Mouse (Mus musculus) NIH3T3 (cell line): Measurements from ENCODE around the gene Ttc12.

ENCODE experiments used
- DNase-seq: peaks from one replicate; pipeline ENCODE4 v3.0.0-alpha.2; 2012; ENCODE audit warnings: low read depth

Ttc12 gene

DNA sequence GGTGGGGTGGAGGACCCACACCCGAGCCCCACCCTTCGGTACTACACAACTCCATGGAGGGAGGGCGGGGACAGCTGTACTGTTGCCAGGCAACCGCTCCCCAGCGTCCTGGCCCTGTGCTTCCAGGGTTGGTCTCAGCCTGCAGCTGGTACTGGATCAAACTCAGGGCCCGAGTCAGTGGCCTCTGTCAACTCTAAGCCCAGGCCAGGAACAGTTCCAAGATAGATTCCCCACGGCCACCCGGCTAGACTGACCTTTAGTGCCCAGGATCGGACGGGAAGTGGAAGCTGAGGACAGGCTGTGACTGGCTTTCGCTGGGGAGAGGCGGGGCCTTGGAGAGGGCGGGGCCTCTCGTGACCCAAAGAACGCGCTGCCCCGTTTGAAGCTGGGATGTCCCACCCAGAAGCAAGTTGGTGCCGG is at the start of gene Ttc12:
Gene Ttc12 (minus strand): TSS at position 334 of the 420 bp plus-strand sequence.
- DNase-seq = peak; percentile 83

DNA sequence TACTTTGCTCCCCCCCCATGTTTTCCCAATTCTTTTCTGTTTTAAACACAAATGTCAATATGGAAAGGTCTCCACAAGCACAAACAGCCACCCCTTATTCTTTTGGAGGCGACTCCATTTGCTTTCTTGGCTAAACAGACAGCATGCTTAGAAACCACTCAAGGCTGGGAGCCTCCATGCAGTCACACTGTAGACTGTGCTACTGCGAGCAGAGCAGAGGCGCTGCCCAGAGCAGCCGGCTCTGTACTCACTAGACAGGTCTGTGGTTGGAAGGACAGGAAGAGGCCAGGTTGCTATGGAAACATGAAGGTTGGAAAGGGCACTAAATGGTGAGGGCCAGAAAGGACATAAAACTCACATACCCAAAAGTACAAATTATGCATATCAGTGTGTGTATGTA is 48.9 kb upstream of the Ttc12 start:
- DNase-seq = no peak

DNA sequence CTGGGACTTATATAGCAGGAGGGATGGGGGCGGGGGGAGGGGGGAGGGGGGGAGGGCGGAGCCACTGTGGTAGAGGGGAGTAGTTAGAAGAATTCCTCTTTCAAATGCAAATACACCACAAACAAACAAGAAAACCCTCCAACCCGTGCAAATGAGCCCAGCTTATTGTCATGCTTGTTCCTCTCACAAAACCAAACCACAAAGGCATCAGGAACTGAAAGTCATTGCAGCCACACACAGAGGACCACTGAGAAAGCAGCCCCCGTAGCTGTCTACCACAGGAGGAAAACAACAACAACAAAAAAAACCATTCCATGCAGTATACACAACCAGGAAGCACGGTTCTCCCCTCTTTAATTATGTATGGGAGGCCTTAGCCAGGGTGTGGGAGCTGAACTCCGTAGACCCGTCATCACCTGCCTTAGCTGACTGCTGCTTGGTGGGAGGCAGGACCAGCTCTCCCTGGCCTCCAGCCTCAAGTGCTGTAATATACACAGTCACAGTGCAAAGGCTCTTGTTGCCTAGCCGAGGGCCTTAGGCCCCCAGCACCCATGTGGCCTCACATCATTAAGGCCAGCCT is 48.0 kb upstream of the Ttc12 start:
- peak; percentile 25 for DNase-seq

DNA sequence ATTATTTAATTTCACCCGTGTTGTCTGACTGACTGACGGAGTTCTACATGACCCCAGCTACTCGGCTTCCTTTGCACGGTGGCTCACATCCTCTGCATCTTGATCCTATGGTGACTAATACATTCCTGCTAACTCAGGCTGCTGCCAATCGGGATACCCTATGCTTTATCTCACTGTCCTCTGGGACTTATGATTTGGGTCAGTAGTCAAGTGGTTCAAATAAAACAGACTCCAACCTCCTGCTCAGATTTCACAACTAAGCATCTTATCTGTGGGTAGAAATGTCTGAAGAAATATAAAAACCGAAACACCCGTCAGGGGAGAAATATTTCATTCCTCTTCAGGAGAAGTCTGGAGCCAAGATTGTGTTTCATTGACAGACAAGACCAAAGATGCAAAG is 47.4 kb upstream of the Ttc12 start:
- peak; percentile 79 for DNase-seq

DNA sequence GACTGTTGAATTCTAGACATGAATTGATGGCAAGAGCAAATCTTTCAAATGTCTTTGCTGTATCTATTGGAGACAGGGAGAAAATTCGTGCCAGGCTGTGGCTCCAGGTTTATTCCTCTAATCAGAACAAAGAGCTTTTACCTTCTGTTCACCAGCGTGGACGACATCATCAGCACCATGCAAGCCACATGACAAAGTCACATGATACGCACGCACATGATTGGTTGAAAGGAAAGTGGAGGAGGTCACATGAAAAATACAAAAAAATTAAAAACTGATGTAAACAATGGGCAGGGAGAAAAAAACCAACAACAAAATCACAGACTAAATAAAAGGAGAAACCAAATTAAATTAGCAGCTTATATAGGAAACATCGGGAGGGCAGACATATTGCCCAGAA is 45.8 kb upstream of the Ttc12 start:
- no peak for DNase-seq

DNA sequence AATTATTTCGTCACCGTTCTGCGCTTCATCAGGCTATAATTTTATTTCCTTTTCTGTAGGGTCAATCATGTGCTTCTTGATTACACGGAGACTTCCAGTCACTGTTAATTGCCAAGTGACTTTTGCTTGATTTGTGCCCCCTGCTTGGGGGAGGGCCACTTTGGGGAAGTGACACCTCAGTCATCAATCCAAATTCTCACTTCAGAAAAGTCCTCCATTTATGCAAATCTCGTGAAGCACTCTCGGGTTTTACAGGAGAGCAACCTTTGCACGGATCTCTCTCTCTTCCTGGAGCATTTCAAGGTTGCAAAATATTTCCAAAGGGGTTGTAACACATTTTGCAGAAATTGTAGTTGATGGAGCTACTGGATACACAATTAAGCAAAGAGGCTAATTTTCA is 45.2 kb upstream of the Ttc12 start:
- no peak for DNase-seq

DNA sequence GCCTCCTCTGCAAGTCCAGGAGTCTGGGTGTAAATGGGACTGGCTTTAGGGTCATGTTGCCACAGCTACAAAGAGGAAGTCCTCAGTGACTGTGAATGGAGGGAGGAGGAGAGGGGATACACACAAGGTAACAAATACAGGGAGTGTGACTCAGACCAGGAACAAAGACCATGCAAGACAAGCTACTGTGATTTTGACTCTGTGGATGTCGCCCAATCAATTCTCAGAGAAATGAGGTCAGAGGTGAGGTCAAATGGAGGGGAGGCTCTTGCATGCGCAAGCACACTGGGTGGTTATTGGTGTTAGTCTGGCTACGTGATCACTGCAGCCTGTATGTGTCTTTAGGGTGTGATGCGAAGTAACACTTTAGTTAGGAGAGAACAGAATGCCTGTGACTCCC is 44.7 kb upstream of the Ttc12 start:
- no peak for DNase-seq

DNA sequence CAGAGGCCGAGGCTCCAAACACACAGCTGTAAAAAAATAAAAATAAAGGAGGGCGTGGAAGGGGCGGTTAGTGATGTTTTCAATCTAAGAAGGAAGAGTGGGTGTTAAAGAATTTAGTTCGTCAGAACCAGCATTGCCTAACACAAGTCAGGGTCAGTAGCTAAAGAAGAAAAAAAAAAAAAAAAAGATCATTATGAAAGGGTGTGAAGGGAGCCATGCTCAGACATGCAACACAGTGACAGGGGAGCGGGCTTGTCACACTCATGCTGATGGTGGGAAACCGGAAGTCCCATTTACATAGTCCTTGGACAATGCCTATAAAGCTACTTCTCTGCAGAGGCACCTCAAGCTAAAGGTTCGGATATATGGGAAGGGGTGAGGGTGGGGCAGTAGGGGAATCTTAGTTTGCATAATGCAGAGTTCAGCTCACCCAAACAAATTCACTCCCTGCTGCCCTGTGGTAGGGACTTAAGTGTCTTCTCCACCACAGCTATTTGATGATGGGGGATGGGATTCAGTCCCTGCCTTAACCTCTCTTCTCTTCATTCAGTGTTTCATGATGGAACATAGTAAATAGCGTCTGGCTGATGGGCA is 43.4 kb upstream of the Ttc12 start:
- DNase-seq = no peak

DNA sequence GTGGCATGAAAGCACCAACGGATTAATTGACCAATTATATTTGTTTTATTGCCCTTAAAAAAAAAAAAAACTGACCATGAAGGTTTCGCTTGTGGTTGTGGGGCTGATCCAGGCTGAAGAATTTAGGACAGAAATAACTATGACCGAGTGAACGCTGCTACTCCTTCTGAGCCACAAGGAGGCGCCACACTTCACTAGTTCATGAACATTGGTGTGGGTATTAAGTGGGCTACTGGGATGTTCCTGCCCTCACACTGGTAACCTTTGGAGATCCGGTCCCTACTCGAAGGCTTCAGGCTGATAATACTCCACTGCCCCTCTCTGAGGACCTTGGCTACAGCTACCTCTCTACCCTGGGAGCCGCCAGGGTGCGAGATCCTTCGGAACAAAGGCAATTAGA is 42.9 kb upstream of the Ttc12 start:
- DNase-seq = peak; percentile 52

DNA sequence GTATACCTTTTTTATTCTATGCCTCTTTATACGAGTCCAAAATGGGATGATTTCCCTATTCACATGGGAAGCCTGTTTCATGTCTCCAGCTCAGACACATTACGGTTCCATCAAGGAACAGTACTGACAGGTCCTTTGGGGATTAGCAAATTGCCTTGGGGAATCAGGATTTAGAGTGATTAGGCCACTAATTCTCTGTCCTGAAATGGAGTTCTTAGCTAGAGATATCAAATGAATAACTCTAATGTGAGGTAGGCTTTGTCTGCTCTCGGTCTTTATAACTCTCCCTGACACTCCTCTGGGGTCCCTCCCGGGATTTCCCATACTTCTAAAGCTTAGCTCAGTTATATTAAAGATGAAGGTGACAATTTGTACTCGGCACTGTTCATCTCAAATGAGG is 42.0 kb upstream of the Ttc12 start:
- DNase-seq = no peak

DNA sequence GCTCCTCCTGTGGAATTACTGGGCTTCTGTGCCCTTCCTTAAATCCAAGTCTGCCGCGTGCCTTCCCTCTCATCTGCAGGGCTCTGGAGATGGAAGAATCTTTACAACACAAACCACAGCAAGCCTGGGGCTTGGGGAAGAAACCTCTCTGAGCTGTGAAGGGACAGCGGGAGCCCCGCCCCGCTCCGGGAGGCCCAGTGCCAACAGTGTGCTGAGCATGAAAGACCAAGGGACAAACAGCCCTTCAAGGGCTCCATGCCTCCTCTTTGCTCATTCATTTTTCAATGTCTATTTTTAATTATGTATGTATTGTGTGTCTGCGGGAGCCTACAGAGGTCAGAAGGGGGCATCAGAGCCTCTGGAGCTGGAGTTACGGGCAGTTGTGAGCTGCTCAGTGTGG is 41.3 kb upstream of the Ttc12 start:
- no peak for DNase-seq

DNA sequence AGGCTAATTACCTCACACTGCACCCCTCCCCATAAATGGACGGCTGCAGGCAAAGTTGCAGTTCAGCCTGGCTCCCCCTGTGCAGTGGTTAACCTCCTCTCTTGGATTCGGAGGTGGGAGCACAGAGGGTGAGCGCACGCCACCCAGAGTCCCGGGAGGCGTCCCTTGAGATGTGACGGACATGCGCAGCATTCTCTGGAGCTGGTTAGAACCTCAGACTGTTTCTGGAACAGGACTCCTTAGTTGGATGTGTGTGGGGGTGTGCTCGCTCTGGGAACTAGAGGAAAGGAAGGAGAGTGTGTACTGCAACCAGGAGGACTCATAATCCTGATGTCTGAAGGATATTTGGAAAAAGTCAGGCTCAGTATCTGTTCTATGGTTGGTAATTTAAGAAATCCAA is 38.7 kb upstream of the Ttc12 start:
- no peak for DNase-seq

DNA sequence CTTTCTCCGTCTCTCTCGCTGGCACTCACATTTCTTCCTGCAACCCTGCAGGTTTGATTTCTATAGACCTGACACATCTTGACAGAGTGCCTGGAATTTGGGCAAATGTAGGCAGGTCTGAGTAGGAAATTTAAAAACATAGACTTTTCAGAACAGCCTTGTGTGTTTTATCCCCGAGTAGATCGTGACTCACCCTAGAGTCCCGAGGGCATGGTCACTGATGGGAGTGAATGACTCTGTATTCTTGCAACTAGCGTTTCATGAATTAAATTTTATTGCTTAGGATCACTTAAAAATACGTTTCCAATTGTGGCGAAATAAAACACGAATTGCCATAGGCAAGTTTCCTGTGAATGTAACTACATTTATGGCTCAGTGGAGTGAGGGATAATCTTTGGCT is 37.9 kb upstream of the Ttc12 start:
- DNase-seq = peak; percentile 63

DNA sequence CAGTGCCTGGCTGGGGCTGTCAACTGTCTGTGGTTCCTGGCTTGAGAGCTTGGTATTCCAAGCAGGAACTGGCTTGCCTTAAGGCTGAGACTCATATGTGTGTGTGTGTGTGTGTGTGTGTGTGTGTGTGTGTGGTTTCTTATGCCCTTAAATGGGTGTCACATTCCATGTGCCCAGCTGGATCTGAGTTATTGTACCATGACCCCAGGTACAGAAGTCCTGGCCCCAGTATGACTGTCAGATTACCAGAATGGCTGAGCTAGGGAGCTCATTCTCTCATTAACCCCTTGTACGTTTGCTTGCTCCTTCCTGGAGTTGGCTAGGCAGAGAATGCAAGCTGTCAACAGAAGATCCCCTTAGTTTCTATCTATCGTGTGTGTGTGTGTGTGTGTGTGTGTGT is 28.3 kb upstream of the Ttc12 start:
- no peak for DNase-seq

DNA sequence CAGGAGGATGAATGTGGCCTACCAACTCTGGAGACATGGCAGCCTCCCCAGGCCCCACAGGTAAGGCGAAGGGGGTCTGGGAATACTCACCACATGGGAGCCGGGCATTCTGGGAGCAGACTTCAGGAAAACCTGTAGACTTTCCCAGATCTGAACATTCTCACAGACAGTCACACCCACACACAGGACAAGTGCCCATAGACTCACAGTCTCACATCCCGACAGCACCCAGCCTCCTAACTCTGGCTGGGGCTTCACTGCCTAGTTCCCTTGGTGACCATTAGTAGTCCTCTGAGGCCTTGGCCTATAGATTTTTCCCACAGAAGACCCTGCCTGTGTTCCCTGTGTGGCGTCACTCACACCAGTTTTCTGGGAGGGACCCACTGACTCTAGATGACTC is 24.6 kb upstream of the Ttc12 start:
- DNase-seq = no peak

DNA sequence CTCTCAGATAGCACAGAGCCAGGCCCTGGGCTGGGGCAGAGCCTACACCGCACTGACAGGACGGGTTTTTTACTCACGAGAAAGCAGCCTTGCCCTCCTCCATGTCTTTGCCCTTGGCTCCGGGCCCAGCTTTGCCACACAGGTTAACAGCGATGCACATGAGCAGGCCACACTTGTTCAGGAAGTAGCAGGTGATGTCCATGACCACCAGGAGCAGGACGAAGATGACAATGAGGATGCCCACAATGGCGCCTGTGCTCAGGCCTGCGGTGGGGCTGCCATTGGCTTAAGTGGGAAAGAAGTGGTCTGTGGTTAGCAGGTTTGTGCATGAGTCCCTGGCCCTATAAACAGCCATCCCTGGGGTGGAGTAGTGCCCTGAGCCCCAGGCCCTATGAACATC is 23.6 kb upstream of the Ttc12 start:
- DNase-seq = no peak

DNA sequence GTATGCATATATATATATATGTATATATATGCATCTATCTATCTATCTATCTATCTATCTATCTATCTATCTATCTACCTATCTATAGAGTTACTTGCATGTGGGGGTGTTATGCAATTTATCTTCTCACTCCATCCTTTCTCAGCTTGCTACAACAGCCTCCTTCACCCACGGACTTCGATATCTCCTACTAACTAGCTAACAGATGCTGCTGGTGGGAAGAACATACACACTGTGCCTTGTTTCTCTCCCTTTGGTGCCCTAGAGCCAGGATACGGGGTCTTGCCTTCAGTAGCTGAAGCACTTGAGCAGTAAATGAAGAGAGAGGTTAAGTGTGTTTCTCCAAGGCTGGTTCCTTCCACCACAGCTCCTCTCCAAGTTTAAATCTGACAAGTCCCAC is 23.1 kb upstream of the Ttc12 start:
- no peak for DNase-seq

DNA sequence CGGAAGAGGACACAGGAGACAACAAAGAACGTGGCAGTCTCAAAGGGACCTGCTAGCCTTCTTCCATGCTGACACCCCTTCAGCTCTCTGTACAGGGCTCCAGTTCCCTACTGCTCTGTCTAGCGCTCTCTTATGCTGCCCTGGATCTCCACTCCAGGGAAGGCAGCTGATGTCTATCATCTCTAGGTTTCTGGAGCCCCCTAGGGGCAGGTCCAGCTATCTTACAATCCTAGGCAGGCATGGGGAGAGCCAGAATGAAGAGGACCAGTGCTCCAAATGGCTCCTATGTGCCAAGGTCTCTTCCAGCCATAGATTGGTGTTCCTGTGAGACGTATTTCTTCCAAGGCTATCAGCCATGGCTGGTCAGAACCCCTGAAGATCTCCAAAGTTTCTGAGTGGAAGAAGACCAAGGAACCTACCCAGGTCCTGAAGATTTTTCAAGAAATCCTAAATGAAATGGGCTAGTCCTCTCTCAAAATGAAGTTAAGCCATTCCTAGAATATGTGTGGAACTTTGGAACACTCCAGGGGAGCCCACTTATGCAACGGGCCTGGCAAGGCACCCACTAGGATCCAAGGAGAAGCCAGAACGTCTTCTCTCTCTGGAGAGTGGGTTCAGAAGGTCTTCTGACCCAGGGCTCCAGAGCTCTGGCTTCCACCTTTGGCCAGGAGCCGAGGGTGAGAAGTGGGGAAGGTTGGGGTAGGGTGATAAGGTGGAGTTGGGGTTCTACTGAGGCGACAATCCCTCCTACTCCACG is 22.0 kb upstream of the Ttc12 start:
- DNase-seq = peak; percentile 11

DNA sequence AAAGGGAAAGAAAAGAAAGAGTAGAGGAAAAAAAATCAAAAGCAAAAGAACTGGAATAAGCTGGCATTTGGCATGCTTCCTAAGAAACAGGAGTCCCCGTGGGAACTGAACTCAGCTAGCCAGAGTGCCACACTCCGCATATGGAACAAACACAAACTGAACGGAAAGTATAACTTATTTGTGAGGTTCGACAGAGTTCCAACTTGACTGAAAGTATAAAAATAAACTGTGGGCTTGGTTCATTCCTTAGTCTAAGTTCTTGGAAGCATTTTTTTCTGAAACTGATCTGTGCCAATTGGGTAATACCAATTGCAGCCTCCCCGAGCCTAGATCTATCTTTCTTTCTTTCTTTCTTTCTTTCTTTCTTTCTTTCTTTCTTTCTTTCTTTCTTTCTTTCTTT is 18.6 kb upstream of the Ttc12 start:
- peak; percentile 17 for DNase-seq

DNA sequence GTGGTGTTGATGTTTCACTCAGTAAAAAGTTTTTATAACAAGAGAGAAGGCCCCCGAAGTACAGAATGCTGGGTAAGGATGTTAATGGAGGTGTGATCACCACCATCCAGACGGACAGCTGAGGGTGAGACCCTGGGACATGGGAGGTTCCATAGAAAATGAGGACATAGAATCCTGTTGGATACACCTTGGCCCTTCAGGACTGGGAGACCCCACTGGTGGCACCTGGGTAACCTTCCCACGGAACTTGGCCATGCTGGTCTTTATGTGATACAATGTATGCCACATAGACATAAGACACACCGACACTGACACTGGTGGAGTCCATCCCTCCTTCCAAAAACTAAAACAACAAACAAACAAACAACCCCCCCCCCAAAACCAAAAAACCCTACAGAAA is 16.2 kb upstream of the Ttc12 start:
- DNase-seq = no peak

DNA sequence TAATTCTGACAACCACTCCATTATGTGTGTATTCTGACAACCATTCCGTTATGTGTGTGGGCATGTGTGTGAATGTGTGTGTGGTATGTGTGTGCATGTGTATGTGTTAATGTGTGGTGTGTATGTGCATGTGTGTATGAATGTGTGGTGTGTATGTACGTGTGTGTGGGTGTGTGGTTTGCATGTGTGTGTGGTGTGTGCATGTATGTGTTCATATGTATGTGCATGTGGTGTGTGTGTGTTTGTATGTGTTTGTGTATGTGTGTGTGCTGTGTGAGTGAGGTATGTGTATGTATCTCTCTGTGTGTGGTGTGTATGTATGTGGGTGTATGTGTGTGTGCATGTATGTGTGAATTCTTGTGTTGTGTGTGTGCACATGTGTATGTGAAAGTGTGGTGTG is 13.9 kb upstream of the Ttc12 start:
- DNase-seq = no peak

DNA sequence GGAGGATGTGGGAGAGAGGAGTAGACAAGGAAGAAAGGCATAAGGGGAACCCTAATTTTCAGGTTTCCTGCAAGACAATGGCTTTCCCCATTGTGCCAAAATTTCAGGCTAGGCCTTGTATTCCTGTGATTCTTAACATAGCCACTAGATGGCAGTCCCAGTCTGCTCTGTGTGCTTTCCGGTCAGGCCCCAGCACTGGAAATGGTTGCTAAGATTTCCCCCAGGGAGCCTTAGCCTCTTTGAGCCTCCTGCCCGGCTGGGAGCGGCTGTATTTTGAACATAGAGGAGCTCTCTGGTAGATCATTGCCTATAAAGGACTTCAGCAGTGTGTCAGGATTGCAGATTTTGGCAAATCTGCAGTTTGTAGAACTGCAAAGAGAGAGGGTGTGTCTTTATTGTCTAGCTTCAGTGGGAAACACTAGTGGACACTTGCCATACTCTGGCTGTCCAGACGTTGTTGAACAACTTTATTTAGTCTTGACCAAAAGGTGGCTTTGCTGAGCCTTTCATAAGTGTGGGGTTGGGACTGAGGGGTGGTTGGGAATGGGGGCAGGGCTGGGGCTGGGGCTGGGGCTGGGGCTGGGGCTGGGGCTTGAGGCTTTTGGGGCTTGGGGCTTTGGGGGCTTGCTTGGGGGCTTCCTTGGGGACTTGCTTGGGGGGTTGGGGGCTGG is 8.1 kb upstream of the Ttc12 start:
- peak; percentile 89 for DNase-seq

DNA sequence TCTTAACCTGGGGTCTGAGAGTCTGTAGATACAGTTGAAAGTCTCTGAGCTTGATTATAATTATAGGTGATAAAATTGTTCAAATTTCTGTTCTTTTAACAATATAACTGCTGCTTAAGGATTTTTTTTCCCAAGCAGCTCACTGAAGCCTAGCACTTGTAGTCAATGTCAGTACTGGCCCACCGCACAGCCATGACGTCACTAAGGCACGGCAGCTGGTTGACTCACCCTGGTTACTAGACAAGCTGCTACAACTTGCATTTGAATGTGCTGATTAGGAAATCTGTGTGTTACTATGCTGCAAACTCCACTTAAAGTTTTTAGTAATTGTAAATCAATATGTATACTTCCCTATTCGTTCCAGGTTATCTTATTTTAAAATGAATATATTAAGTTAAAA is 4.6 kb upstream of the Ttc12 start:
- peak; percentile 62 for DNase-seq
